Mouse (Mus musculus) cortical plate, adult 2 months (tissue): ENCODE measurements around the gene Cdk14. TPM values are rescaled to one million over a fixed set of nuclear protein-coding genes. Genes with fewer than 3 reads are reported as not detected.

Source experiments
- H3K27ac ChIP-seq: fragments of 200-500 bp; 2 replicates; pipeline ENCODE4 v1.5.1; 2012; ENCODE audit warnings: low read length, control low read depth, inconsistent platforms; ENCODE audit not compliant: insufficient read depth
- H3K4me1 ChIP-seq: fragments of 200-500 bp; 2 replicates; pipeline ENCODE4 v1.6.1; 2011; ENCODE audit warnings: low read length; ENCODE audit not compliant: control insufficient read depth, insufficient read depth
- H3K4me3 ChIP-seq: fragments of 200-500 bp; 2 replicates; pipeline ENCODE4 v1.5.1; 2011; ENCODE audit warnings: mild to moderate bottlenecking, low read length, control low read depth; ENCODE audit not compliant: insufficient read depth
- CTCF ChIP-seq: fragments of 200-500 bp; IDR thresholded peaks from 2 replicates; pipeline ENCODE4 v1.5.1; 2011; ENCODE audit warnings: mild to moderate bottlenecking, control low read depth, low read length; ENCODE audit not compliant: insufficient read depth; ENCODE audit errors: extremely low read depth
- POLR2A ChIP-seq: fragments of 200-500 bp; IDR thresholded peaks from 2 replicates; pipeline ENCODE4 v1.6.1; 2011; ENCODE audit warnings: mild to moderate bottlenecking, low read length, control low read depth; ENCODE audit not compliant: insufficient read depth; ENCODE audit errors: extremely low read depth
- polyA plus RNA-seq: library from polyadenylated mRNA; depleted of rRNA; stranded (reverse); fragments of >200 nt; gene quantifications from 2 replicates; pipeline ENCODE4 v1.2.3, GENCODE M21; 2012

Gene Cdk14
- polyA plus RNA-seq, 1 experiment = 89.5 TPM

GRCm38 (mm10) chr5:5055494-5055893 lies 364.6 kb downstream of the Cdk14 start:
- Histone ChIP-seq H3K4me1 (peaks cover 2% of the 10 kb centered on the region), H3K4me3 (no peak overlapping the region), H3K27ac (no peak overlapping the region)
- TF ChIP-seq POLR2A (no peak), CTCF (no peak)

- no peak overlapping the region for H3K27ac ChIP-seq
- no peak overlapping the region for H3K4me3 ChIP-seq
- peaks cover 2% of the 10 kb centered on the region for H3K4me1 ChIP-seq
- TF ChIP-seq CTCF (no peak), POLR2A (no peak)
These were observed 365.8 kb downstream of the Cdk14 start for GRCm38 (mm10) chr5:5054270-5054669.

- TF ChIP-seq CTCF (no peak), POLR2A (no peak)
- Histone ChIP-seq H3K27ac (no peak overlapping the region), H3K4me3 (no peak overlapping the region), H3K4me1 (no peaks in the 10 kb centered on the region; the same call in 1 of the 2 replicates)
These were observed 375.8 kb downstream of the Cdk14 start for GRCm38 (mm10) chr5:5044326-5044725.

GRCm38 (mm10) chr5:5042735-5043134 lies 377.4 kb downstream of the Cdk14 start:
- Histone ChIP-seq H3K4me3 (no peak overlapping the region), H3K4me1 (no peaks in the 10 kb centered on the region; the same call in 1 of the 2 replicates), H3K27ac (no peak overlapping the region)
- TF ChIP-seq CTCF = no peak
- TF ChIP-seq POLR2A = no peak

- H3K4me3 ChIP-seq = no peak overlapping the region
- H3K4me1 ChIP-seq = no peaks in the 10 kb centered on the region; the same call in 1 of the 2 replicates
- H3K27ac ChIP-seq = no peak overlapping the region
- TF ChIP-seq POLR2A (no peak), CTCF (no peak)
These were observed 378.6 kb downstream of the Cdk14 start for GRCm38 (mm10) chr5:5041480-5041879.

GRCm38 (mm10) chr5:5039700-5040284 lies 380.3 kb downstream of the Cdk14 start:
- Histone ChIP-seq H3K4me1 (no peaks in the 10 kb centered on the region; the same call in 1 of the 2 replicates), H3K4me3 (no peak overlapping the region), H3K27ac (no peak overlapping the region)
- TF ChIP-seq POLR2A (no peak), CTCF (no peak)

GRCm38 (mm10) chr5:5033445-5033844 lies 386.7 kb downstream of the Cdk14 start:
- Histone ChIP-seq H3K4me3 (no peak overlapping the region), H3K27ac (no peak overlapping the region), H3K4me1 (no peaks in the 10 kb centered on the region)
- TF ChIP-seq POLR2A (no peak), CTCF (no peak)

- TF ChIP-seq CTCF (no peak), POLR2A (no peak)
- no peak overlapping the region for H3K4me3 ChIP-seq
- no peaks in the 10 kb centered on the region for H3K4me1 ChIP-seq
- H3K27ac ChIP-seq = no peak overlapping the region
These were observed 387.3 kb downstream of the Cdk14 start for GRCm38 (mm10) chr5:5032847-5033246.

GRCm38 (mm10) chr5:5032446-5032845 lies 387.7 kb downstream of the Cdk14 start:
- Histone ChIP-seq H3K4me3 (no peak overlapping the region), H3K4me1 (no peaks in the 10 kb centered on the region), H3K27ac (no peak overlapping the region)
- TF ChIP-seq POLR2A = no peak
- TF ChIP-seq CTCF = no peak

GRCm38 (mm10) chr5:5030431-5030830 lies 389.7 kb downstream of the Cdk14 start:
- no peak overlapping the region for H3K27ac ChIP-seq
- H3K4me3 ChIP-seq = no peak overlapping the region
- H3K4me1 ChIP-seq = no peaks in the 10 kb centered on the region
- TF ChIP-seq POLR2A = no peak
- no peak for TF ChIP-seq CTCF
